Mouse (Mus musculus) induced T-regulatory cell, adult 2 months (primary cell): ENCODE measurements around the gene Safb2.
"Not testable (repeated sequence)": the region's sequence is repeated elsewhere in the genome, so short reads cannot be mapped to it uniquely, and the experiment has no call there.

Experiments
- DNase-seq: peaks from one replicate; pipeline ENCODE4 v3.0.0-alpha.2; 2012; ENCODE audit warnings: low read depth

Safb2 gene

GRCm38 (mm10) chr17:56584257-56585130, at the start of gene Safb2, which contains the start of gene Safb:
Gene Safb2 (minus strand): TSS chr17:56584585.
Gene Safb (plus strand): TSS chr17:56584825.
- peak; percentile 98 for DNase-seq

- DNase-seq, result no peak
Observed at GRCm38 (mm10) chr17:56634023-56634422, 49.6 kb upstream of the Safb2 start.

GRCm38 (mm10) chr17:56631807-56632206, 47.4 kb upstream of the Safb2 start:
- DNase-seq, result no peak

- not testable (repeated sequence) for DNase-seq
Observed at GRCm38 (mm10) chr17:56629800-56630781, 45.7 kb upstream of the Safb2 start.

- DNase-seq, result peak; percentile 46
Observed at GRCm38 (mm10) chr17:56627530-56628277, 43.3 kb upstream of the Safb2 start, which contains the start of gene Catsperd. Gene Catsperd (plus strand): TSS chr17:56628143.

- DNase-seq, result peak; percentile 100
Observed at GRCm38 (mm10) chr17:56626754-56627470, 42.5 kb upstream of the Safb2 start, which contains the start of gene Lonp1. Gene Lonp1 (minus strand): TSS chr17:56626887.

- no peak for DNase-seq
Observed at GRCm38 (mm10) chr17:56626260-56626659, 41.9 kb upstream of the Safb2 start.

- peak; percentile 29 for DNase-seq
Observed at GRCm38 (mm10) chr17:56625495-56625894, 41.1 kb upstream of the Safb2 start.

- no peak for DNase-seq
Observed at GRCm38 (mm10) chr17:56617628-56618027, 33.2 kb upstream of the Safb2 start.

- DNase-seq, result no peak
Observed at GRCm38 (mm10) chr17:56616725-56617124, 32.3 kb upstream of the Safb2 start.

- no peak for DNase-seq
Observed at GRCm38 (mm10) chr17:56615792-56616191, 31.4 kb upstream of the Safb2 start.

GRCm38 (mm10) chr17:56615136-56615784, 30.9 kb upstream of the Safb2 start:
- no peak for DNase-seq

GRCm38 (mm10) chr17:56614391-56615135, 30.2 kb upstream of the Safb2 start:
- DNase-seq, result peak; percentile 35

GRCm38 (mm10) chr17:56613893-56614292, 29.5 kb upstream of the Safb2 start:
- DNase-seq, result peak; percentile 58

GRCm38 (mm10) chr17:56613236-56613844, 29.0 kb upstream of the Safb2 start, which contains the start of gene Rpl36:
Gene Rpl36 (plus strand): TSS chr17:56613416.
- peak; percentile 94 for DNase-seq

GRCm38 (mm10) chr17:56612565-56612939, 28.2 kb upstream of the Safb2 start:
- DNase-seq, result not testable (repeated sequence)

- DNase-seq, result peak; percentile 62
Observed at GRCm38 (mm10) chr17:56611861-56612564, 27.6 kb upstream of the Safb2 start.

GRCm38 (mm10) chr17:56611323-56611722, 26.9 kb upstream of the Safb2 start:
- DNase-seq, result no peak
